Mouse (Mus musculus) midbrain, embryonic 15.5 days (tissue): Measurements from ENCODE around the gene Fads6. TPM values are rescaled to one million over a fixed set of nuclear protein-coding genes. Genes with fewer than 3 reads are reported as not detected.

Experiments
- ATAC-seq: fragments of 200-750 bp; cut with Nextera tagmentation; replicated peaks from 2 replicates; pipeline ENCODE4 v1.8.0; 2017; ENCODE audit warnings: moderate TSS enrichment
- H3K27ac ChIP-seq: fragments of 300-500 bp; sonication (generic); 2 replicates; pipeline ENCODE4 v1.5.1; 2015; ENCODE audit warnings: mild to moderate bottlenecking, inconsistent platforms
- H3K27me3 ChIP-seq: fragments of 300-500 bp; sonication (generic); replicated peaks from 2 replicates; pipeline ENCODE4 v1.6.1; 2015; ENCODE audit warnings: inconsistent platforms
- H3K36me3 ChIP-seq: fragments of 300-500 bp; sonication (generic); replicated peaks from 2 replicates; pipeline ENCODE4 v1.6.1; 2015; ENCODE audit warnings: inconsistent platforms
- H3K4me1 ChIP-seq: fragments of 300-500 bp; sonication (generic); 2 replicates; pipeline ENCODE4 v1.6.1; 2015; ENCODE audit warnings: inconsistent platforms
- H3K4me2 ChIP-seq: fragments of 300-500 bp; sonication (generic); 2 replicates; pipeline ENCODE4 v1.6.1; 2015; ENCODE audit warnings: inconsistent platforms, mild to moderate bottlenecking, moderate library complexity
- H3K4me3 ChIP-seq: fragments of 300-500 bp; sonication (generic); 2 replicates; pipeline ENCODE4 v1.5.1; 2015; ENCODE audit warnings: mild to moderate bottlenecking, inconsistent platforms
- H3K9ac ChIP-seq: fragments of 300-500 bp; sonication (generic); 2 replicates; pipeline ENCODE4 v1.6.1; 2015; ENCODE audit warnings: mild to moderate bottlenecking, inconsistent platforms
- H3K9me3 ChIP-seq: fragments of 300-500 bp; sonication (generic); 2 replicates; pipeline ENCODE4 v1.6.1; 2016; ENCODE audit warnings: inconsistent platforms
- WGBS: fragments of 180-500 bp; shearing (Covaris S2); methylation state at CpG from one replicate; pipeline ENCODE4 v1.1.7; 2015; ENCODE audit warnings: mixed read lengths; 5-methylcytosine and 5-hydroxymethylcytosine counted together
- polyA plus RNA-seq: library from polyadenylated mRNA; unstranded; fragments of >200 nt; fragmentation: Nextera tagmentation; extraction: Ambion mirVana; gene quantifications from 2 replicates; pipeline ENCODE4 v1.2.1, GENCODE M21; 2015

Gene Fads6
- polyA plus RNA-seq, 1 experiment from 2014 or later, result 1.0 TPM

- Histone ChIP-seq H3K27ac (no peak overlapping the region), H3K4me1 (peaks cover 22% of the 10 kb centered on the region), H3K36me3 (0 out of 2 replicates have a peak, but pooled peaks cover 5% of the 10 kb centered on the region), H3K27me3 (peaks cover 25% of the 10 kb centered on the region), H3K9me3 (no peaks in the 10 kb centered on the region), H3K4me2 (no peak overlapping the region), H3K4me3 (no peak overlapping the region), H3K9ac (no peak overlapping the region)
- WGBS, result 89% methylated on average over 8 of the region's 8 CpGs
- no peak for ATAC-seq
Observed at GRCm38 (mm10) chr11:115244840-115245239, 52.6 kb downstream of the Fads6 start.

- H3K27me3 ChIP-seq, result peaks cover 15% of the 10 kb centered on the region
- H3K4me2 ChIP-seq, result no peak overlapping the region
- H3K9me3 ChIP-seq, result no peaks in the 10 kb centered on the region
- H3K9ac ChIP-seq, result no peak overlapping the region
- no peak overlapping the region for H3K27ac ChIP-seq
- 0 out of 2 replicates have a peak, but pooled peaks cover 5% of the 10 kb centered on the region for H3K36me3 ChIP-seq
- H3K4me3 ChIP-seq, result no peak overlapping the region
- H3K4me1 ChIP-seq, result peaks cover 18% of the 10 kb centered on the region
- no peak for ATAC-seq
- 89% methylated on average over 12 of the region's 12 CpGs for WGBS
Observed at GRCm38 (mm10) chr11:115243783-115244182, 53.7 kb downstream of the Fads6 start.

- WGBS, result 65% methylated on average over 3 of the region's 3 CpGs
- H3K4me1 ChIP-seq, result peaks cover 16% of the 10 kb centered on the region
- ATAC-seq, result no peak
- H3K27me3 ChIP-seq, result peaks cover 4% of the 10 kb centered on the region
- H3K4me2 ChIP-seq, result no peak overlapping the region
- H3K9ac ChIP-seq, result no peak overlapping the region
- H3K36me3 ChIP-seq, result 0 out of 2 replicates have a peak, but pooled peaks cover 5% of the 10 kb centered on the region
- H3K4me3 ChIP-seq, result no peak overlapping the region
- H3K27ac ChIP-seq, result no peak overlapping the region
- no peaks in the 10 kb centered on the region for H3K9me3 ChIP-seq
Observed at GRCm38 (mm10) chr11:115242746-115243145, 54.7 kb downstream of the Fads6 start.

GRCm38 (mm10) chr11:115241402-115241801 is 56.1 kb downstream of the Fads6 start:
- Histone ChIP-seq H3K36me3 (0 out of 2 replicates have a peak, but pooled peaks cover 5% of the 10 kb centered on the region), H3K9me3 (no peaks in the 10 kb centered on the region), H3K4me3 (no peak overlapping the region), H3K9ac (no peak overlapping the region), H3K27me3 (0 out of 2 replicates have a peak, but pooled peaks cover 3% of the 10 kb centered on the region), H3K4me1 (peaks cover 5% of the 10 kb centered on the region), H3K4me2 (no peak overlapping the region), H3K27ac (no peak overlapping the region)
- ATAC-seq, result no peak
- WGBS, result 81% methylated on average over 11 of the region's 11 CpGs

GRCm38 (mm10) chr11:115236570-115236969 is 60.9 kb downstream of the Fads6 start:
- no peaks in the 10 kb centered on the region for H3K27me3 ChIP-seq
- no peak overlapping the region for H3K27ac ChIP-seq
- H3K9me3 ChIP-seq, result no peaks in the 10 kb centered on the region
- no peak for ATAC-seq
- peaks cover 34% of the 10 kb centered on the region for H3K4me1 ChIP-seq
- 60% methylated on average over 5 of the region's 5 CpGs for WGBS
- no peak overlapping the region for H3K9ac ChIP-seq
- no peaks in the 10 kb centered on the region for H3K36me3 ChIP-seq
- H3K4me2 ChIP-seq, result no peak overlapping the region
- no peak overlapping the region for H3K4me3 ChIP-seq

GRCm38 (mm10) chr11:115234320-115235044 is 63.0 kb downstream of the Fads6 start:
- no peak overlapping the region for H3K4me2 ChIP-seq
- H3K9me3 ChIP-seq, result no peaks in the 10 kb centered on the region
- no peak overlapping the region for H3K27ac ChIP-seq
- WGBS, result 71% methylated on average over 15 of the region's 15 CpGs
- no peaks in the 10 kb centered on the region for H3K27me3 ChIP-seq
- no peak overlapping the region for H3K4me3 ChIP-seq
- 0 out of 2 replicates have a peak, but pooled peaks have one; percentile 12 for ATAC-seq
- H3K36me3 ChIP-seq, result no peaks in the 10 kb centered on the region
- H3K4me1 ChIP-seq, result peaks cover 40% of the 10 kb centered on the region
- no peak overlapping the region for H3K9ac ChIP-seq

- H3K4me1 ChIP-seq, result peaks cover 48% of the 10 kb centered on the region
- WGBS, result 24% methylated on average over 20 of the region's 20 CpGs
Observed at GRCm38 (mm10) chr11:115233526-115234290, 63.8 kb downstream of the Fads6 start.

GRCm38 (mm10) chr11:115232889-115233288 is 64.6 kb downstream of the Fads6 start:
- Histone ChIP-seq H3K27me3 (no peaks in the 10 kb centered on the region; the same call in 1 of the 2 replicates), H3K4me2 (no peak overlapping the region), H3K9ac (no peak overlapping the region), H3K36me3 (no peaks in the 10 kb centered on the region), H3K27ac (no peak overlapping the region), H3K9me3 (no peaks in the 10 kb centered on the region), H3K4me3 (no peak overlapping the region), H3K4me1 (peaks cover 53% of the 10 kb centered on the region)
- 61% methylated on average over 5 of the region's 5 CpGs for WGBS
- ATAC-seq, result no peak

More at GRCm38 (mm10) chr11:115233526-115234290, 63.8 kb downstream of the Fads6 start:
- Histone ChIP-seq H3K27me3 (no peaks in the 10 kb centered on the region), H3K9ac (no peak overlapping the region), H3K27ac (no peak overlapping the region), H3K4me2 (no peak overlapping the region), H3K36me3 (no peaks in the 10 kb centered on the region), H3K9me3 (no peaks in the 10 kb centered on the region), H3K4me3 (no peak overlapping the region)
- ATAC-seq, result 0 out of 2 replicates have a peak, but pooled peaks have one; percentile 32

- H3K27me3 ChIP-seq, result no peaks in the 10 kb centered on the region; the same call in 1 of the 2 replicates
Observed at GRCm38 (mm10) chr11:115231924-115232323, 65.5 kb downstream of the Fads6 start.

GRCm38 (mm10) chr11:115231168-115231915 is 66.1 kb downstream of the Fads6 start:
- no peak for ATAC-seq
- 59% methylated on average over 14 of the region's 14 CpGs for WGBS
- no peak overlapping the region for H3K9ac ChIP-seq
- H3K4me2 ChIP-seq, result no peak overlapping the region
- no peaks in the 10 kb centered on the region for H3K9me3 ChIP-seq
- no peak overlapping the region for H3K4me3 ChIP-seq
- H3K27me3 ChIP-seq, result no peaks in the 10 kb centered on the region; the same call in 1 of the 2 replicates
- no peaks in the 10 kb centered on the region for H3K36me3 ChIP-seq
- no peak overlapping the region for H3K27ac ChIP-seq
- H3K4me1 ChIP-seq, result peaks cover 65% of the 10 kb centered on the region

More at GRCm38 (mm10) chr11:115231924-115232323, 65.5 kb downstream of the Fads6 start:
- H3K9me3 ChIP-seq, result no peaks in the 10 kb centered on the region
- no peak overlapping the region for H3K27ac ChIP-seq
- no peak for ATAC-seq
- H3K4me2 ChIP-seq, result no peak overlapping the region
- 24% methylated on average over 9 of the region's 9 CpGs for WGBS
- H3K9ac ChIP-seq, result no peak overlapping the region
- H3K4me1 ChIP-seq, result peaks cover 62% of the 10 kb centered on the region
- H3K4me3 ChIP-seq, result no peak overlapping the region
- no peaks in the 10 kb centered on the region for H3K36me3 ChIP-seq
